Mouse (Mus musculus): ENCODE data around the gene Gm5662. TPM values are rescaled to one million over a fixed set of nuclear protein-coding genes. Genes with fewer than 3 reads are reported as not detected.

Gene Gm5662
- total and polyA plus RNA-seq, 3 experiments = not detected

Other genes with a start within 250 kb of the Gm5662 start
- gene Gm2056, start 247.5 kb downstream of the Gm5662 start, total RNA-seq (2012; rRNA removed) = not detected in 2 replicates
- not detected for gene Gm2056, start 247.5 kb downstream of the Gm5662 start, polyA plus RNA-seq (2012; ENCODE audit: insufficient read depth in 1 of 2, insufficient read length in 2 of 2, low read depth in 1 of 2, low replicate concordance in 2 of 2, missing spikeins in 1 of 2)
- not detected in 2 replicates for gene Gm16368, start 190.8 kb downstream of the Gm5662 start, total RNA-seq (2012; rRNA removed)
- not detected for gene Gm16368, start 190.8 kb downstream of the Gm5662 start, polyA plus RNA-seq (2012; ENCODE audit: insufficient read depth in 1 of 2, insufficient read length in 2 of 2, low read depth in 1 of 2, low replicate concordance in 2 of 2, missing spikeins in 1 of 2)
- not detected in 2 replicates for gene Gm10436, start 92.4 kb downstream of the Gm5662 start, total RNA-seq (2012; rRNA removed)
- gene Gm10436, start 92.4 kb downstream of the Gm5662 start, polyA plus RNA-seq (2012; ENCODE audit: insufficient read depth in 1 of 2, insufficient read length in 2 of 2, low read depth in 1 of 2, low replicate concordance in 2 of 2, missing spikeins in 1 of 2) = not detected
- gene Gm8332, start 24.4 kb downstream of the Gm5662 start, total RNA-seq (2012; rRNA removed) = not detected in 2 replicates
- not detected for gene Gm8332, start 24.4 kb downstream of the Gm5662 start, polyA plus RNA-seq (2012; ENCODE audit: insufficient read depth in 1 of 2, insufficient read length in 2 of 2, low read depth in 1 of 2, low replicate concordance in 2 of 2, missing spikeins in 1 of 2)
- gene Gm5039, start 49.5 kb upstream of the Gm5662 start, total RNA-seq (2012; rRNA removed) = not detected in 2 replicates
- gene Gm5039, start 49.5 kb upstream of the Gm5662 start, polyA plus RNA-seq (2012; ENCODE audit: insufficient read depth in 1 of 2, insufficient read length in 2 of 2, low read depth in 1 of 2, low replicate concordance in 2 of 2, missing spikeins in 1 of 2) = under 1 TPM in 1 of 2 experiments, not detected in 1; 0.06 TPM
- gene Adck1, start 86.1 kb upstream of the Gm5662 start, total RNA-seq (2012; rRNA removed) = 24.8 and 30.6 TPM in 2 replicates
- 10 to 100 TPM in 1 of 2 experiments, not detected in 1; 34.3 TPM for gene Adck1, start 86.1 kb upstream of the Gm5662 start, polyA plus RNA-seq (2012; ENCODE audit: insufficient read depth in 1 of 2, insufficient read length in 2 of 2, low read depth in 1 of 2, low replicate concordance in 2 of 2, missing spikeins in 1 of 2)